Mouse (Mus musculus): ENCODE data around the gene Fam45a.

DNA sequence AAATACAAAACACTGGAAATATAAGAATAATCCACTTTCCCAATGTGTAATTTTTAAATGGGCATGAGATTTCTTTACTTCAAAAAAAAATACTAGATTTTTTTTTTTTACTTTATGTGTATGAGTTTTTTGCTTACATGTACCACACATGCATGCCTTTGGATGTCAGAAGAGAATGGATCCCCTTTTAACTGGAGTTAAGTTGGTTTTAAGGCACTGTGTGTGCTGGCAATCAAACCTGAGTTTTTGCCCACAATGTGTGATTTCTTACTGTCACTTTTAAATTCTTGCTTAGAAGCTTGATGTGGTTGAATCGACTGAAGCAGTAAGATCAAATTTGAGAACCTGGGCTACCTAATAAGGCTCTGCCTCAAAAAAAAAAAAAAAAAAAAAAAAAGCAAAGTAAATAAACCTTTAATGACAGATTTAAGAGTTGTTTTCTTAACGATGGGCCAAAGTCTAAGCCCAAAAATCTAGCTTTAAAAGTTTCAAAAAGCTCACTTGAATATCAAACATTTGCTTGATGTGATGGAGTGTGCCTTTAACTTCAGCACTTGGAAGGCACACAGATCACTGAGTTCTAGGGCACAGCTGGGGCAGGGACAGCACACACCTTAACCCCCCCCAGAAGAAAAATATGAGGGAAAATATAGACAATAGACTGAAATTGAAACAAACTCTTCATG lies 23.8 kb upstream of the Fam45a start:
- TF ChIP-seq CTCF (IDR thresholded peaks at IDR 0.05; ENCODE audit: low read depth) (no peak), EP300 (optimal IDR thresholded peaks at IDR 0.05) (no peak)

All from stomach, postnatal 0 days (tissue).